Mouse (Mus musculus) olfactory bulb, adult 2 months (tissue): ENCODE results near the gene Bcl3.

Experiments
- CTCF ChIP-seq: fragments of 200-500 bp; IDR thresholded peaks from 2 replicates; pipeline ENCODE4 v1.5.1; 2012; ENCODE audit warnings: low read depth, mild to moderate bottlenecking, low read length, moderate library complexity; ENCODE audit not compliant: insufficient read depth
- POLR2A ChIP-seq: fragments of 200-500 bp; IDR thresholded peaks from 2 replicates; pipeline ENCODE4 v1.6.1; 2012; ENCODE audit warnings: mild to moderate bottlenecking, low read depth, low read length, moderate library complexity; ENCODE audit not compliant: insufficient read depth

GRCm38 (mm10) chr7:19802995-19803394 lies 19.6 kb downstream of the Bcl3 start:
- TF ChIP-seq CTCF: peak; percentile 44; the same call in 1 of the 2 replicates
- TF ChIP-seq POLR2A: no peak
